Mouse (Mus musculus) embryonic fibroblast, embryonic 13.5 days (primary cell): ENCODE measurements around the gene Pop5.

ENCODE experiments used
- CTCF ChIP-seq: IDR thresholded peaks from 2 replicates; pipeline ENCODE4 v1.5.1; 2011; ENCODE audit warnings: mild to moderate bottlenecking, control low read depth, low read length, moderate library complexity, borderline replicate concordance; ENCODE audit not compliant: insufficient read depth
- POLR2A ChIP-seq: IDR thresholded peaks from 2 replicates; pipeline ENCODE4 v1.6.1; 2011; ENCODE audit warnings: low read depth, mild to moderate bottlenecking, control low read depth, low read length, moderate library complexity

- TF ChIP-seq CTCF (no peak), POLR2A (no peak)
Observed at GRCm38 (mm10) chr5:115273549-115274135, 38.0 kb downstream of the Pop5 start.
